Mouse (Mus musculus) forelimb bud, embryonic 11.5 days (tissue): ENCODE data around the gene Ctla4.

Experiments used
- DNase-seq: peaks from one replicate; pipeline ENCODE4 v3.0.0-alpha.2; 2012; ENCODE audit warnings: low read depth, low spot score

Ctla4 gene

DNA sequence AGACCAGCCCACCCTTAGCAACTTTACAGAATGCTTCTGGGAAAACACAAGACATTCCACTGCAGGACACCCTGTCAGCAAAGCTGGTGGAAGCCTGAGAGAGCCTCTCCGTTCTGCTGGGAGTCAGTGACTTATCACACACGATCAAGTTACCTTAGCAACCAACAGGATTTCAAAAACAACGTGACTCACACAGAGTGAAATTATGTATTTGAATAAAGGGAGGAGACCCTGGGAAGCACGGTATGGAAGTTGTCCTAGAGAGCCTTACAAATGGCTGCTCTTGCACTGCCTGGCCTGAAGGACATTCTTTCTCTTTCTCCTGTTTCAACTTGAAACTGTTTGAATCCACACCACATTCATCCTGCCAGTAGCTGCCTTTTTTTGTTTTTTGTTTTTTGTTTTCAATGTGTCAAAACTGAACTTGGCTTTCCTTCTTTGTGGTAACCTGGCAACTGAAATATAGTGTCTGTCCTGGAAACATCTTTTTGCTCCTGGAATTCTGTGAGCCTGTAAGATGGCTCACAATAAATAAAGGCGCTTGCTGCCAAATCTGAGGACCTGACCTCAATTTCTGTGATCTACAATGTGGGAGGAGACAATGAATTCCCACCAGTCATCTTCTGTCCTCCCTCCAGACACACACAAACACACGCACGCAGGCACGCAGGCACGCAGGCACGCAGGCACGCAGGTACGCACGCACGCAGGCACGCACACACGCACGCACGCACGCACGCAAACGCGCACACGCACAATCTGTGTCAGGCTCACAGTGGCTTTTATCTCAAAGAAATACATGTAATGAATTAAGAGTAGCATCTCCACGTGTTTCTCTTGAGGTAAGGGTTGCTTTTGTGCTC lies 33.9 kb downstream of the Ctla4 start:
- DNase-seq, result no peak

DNA sequence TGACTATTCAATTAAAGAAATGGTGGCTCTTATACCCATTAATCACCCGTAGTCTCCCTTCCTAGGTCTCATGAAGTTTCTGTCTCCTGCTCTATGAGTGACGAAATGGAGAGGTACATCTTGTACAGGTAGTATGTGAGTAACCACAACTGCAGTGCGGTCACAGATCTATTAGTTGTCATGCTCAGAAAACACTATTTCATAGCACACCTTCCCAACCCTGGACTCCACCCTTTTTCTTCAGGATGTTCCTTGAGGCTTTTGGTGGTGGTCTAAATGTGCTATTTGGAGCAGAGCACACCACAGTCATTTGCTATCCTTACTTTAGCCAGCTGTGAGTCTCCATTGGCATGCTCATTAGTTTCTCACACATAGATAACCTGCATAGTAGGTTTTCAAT lies 42.2 kb downstream of the Ctla4 start:
- no peak for DNase-seq

DNA sequence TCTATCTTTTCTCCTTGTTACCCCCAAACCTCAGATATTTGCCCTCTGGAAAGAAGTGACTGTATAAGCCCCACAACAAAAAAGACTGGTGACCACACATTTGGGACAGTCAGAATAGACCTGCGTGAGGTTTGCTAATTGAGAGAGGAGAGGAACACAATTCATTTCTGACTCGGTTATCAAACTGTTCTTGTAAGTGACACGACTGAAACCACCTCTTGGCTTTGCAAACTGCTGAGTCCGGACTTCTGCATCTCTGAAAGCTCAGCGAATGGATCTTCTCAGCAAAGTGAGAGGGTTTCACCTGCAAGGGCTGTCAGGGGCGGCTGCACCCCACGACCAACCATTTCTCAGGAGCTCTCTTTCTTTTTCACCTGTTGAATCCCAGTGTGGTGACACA lies 43.6 kb downstream of the Ctla4 start:
- DNase-seq, result no peak

DNA sequence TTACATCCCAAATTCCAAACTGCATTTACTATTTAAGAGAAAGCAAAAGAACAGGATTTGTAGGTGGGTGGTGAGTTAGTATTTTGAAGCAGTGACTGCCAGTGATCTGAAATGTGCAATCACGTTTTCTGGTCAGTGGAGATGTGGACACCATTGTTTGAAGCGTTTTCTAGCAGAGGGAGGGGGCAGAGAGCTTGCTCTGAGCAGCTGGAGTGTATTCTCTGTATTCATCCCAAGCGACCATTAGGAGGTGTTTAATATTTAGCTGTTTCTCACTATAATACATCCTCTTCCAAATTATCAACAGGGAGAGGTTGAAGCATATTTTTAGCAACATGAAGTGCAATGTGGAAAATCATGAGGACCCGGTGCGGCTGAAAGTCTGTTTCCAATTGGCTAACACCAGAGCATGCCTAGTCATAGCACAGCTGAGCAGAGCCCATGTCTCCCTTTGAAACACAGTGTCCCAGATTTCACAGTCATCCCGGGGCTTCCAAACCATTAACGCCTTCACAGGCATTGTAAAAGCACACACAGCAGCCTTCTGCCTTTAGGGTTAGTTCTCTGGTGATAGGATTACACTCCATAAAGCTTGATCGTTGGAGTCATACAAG lies 49.3 kb downstream of the Ctla4 start:
- DNase-seq, result no peak

DNA sequence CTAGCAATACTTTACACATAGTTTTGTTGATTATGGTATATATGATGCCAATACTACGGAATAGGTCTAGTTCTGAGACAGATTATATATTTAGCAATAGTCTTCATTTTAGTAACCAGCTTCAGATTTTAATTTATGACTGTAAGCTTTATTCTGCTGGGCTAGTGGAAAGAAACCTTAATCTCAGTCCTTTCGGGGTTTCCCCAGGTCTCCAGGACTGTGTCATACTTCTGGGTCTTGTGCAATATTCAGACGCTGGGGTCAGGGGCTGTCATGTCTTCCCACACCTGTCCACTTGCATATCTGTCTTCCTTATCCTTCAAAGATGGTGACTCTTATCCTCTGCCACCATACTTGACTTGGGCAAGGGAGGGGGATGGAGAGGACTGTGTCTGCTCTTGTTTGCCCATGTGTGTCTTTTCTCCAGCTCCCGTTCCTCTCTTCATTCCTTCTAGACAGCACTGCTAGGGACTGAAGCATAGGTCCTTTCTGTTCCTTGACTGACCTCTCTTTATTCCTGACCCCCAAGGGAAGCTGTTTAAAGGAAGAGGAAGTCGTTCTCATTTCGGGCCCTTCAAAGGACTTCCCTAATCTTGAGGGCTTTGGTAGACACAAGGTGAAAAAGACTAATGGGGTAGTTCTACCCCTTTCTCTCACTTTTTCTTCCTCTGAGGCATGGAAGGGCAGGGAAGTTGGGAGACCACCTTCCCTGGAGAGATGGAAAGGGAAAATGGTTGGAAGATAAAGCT lies 50.3 kb downstream of the Ctla4 start:
- DNase-seq, result no peak

DNA sequence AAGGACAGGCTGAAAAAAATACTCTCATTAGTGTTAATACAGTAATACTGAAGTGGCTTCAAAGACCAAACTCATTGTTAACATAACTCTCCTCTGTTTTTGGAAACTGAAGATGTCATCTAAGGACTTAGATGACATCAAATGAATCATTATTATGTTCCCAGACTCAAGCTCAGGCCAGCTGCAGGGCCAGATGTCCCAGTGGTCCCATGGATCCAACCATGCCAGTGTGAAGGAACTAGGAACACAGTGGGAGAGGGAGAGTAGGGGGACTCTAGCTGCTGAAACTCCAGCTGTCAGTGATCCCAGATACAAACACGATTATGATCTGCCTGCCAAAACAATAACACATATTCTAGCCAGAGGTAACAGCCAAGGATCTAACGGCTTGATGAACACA lies 51.5 kb downstream of the Ctla4 start:
- no peak for DNase-seq

DNA sequence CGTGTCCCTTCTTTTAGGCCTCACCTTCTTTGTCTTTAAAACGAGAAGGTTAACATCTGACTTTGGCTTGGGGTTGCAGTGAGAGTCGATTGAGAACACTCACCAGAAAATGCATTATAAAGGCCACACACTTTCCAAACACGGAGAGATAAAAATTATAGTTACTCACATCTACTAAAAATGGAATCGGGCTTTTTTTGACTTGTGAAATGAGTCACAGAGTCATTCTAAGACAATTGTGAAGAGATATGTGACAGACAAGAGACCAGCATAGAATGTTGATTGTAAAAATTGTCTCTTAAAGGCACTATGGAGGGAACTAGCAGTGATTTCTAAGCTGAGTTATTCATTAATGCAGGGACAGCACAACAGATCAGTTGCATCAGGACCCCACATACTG lies 52.2 kb downstream of the Ctla4 start:
- DNase-seq, result no peak

DNA sequence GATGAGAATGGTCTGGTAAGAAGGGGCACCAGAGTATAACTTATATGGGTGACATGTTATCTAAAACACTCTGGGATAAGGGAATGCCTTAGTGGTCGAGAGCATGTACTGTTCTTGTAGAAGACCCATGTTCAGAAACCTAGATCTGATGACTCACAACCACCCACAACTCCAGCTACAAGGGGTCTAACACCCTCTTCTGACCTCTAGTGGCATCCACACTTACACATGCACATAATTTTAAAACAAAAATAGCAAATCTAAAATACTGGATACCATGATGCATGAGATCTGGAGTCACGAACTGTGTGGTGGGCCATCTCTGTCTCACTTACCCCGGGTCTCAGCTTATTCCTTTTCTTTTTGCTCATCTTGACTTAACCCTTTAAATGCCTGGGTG lies 53.2 kb downstream of the Ctla4 start:
- DNase-seq, result no peak

DNA sequence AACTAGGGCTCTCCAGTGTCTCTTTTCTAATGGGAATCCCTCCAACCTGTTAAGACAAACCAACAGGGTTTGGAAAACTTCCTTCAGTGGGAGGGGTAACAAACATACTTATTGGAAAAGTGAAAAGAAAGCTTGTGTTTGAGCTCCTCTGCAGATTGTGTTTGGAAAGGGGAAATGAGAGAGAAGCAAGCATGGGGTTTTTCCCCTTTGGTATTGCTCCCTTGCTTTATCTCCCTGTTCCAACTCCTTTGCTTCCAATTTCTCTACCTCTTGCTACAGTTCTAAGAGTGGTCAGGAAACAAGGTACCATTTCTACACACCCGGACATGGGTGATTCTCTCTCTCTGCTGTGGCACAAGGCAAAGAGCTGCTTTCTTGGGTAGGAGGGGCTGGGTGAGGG lies 53.8 kb downstream of the Ctla4 start:
- no peak for DNase-seq

DNA sequence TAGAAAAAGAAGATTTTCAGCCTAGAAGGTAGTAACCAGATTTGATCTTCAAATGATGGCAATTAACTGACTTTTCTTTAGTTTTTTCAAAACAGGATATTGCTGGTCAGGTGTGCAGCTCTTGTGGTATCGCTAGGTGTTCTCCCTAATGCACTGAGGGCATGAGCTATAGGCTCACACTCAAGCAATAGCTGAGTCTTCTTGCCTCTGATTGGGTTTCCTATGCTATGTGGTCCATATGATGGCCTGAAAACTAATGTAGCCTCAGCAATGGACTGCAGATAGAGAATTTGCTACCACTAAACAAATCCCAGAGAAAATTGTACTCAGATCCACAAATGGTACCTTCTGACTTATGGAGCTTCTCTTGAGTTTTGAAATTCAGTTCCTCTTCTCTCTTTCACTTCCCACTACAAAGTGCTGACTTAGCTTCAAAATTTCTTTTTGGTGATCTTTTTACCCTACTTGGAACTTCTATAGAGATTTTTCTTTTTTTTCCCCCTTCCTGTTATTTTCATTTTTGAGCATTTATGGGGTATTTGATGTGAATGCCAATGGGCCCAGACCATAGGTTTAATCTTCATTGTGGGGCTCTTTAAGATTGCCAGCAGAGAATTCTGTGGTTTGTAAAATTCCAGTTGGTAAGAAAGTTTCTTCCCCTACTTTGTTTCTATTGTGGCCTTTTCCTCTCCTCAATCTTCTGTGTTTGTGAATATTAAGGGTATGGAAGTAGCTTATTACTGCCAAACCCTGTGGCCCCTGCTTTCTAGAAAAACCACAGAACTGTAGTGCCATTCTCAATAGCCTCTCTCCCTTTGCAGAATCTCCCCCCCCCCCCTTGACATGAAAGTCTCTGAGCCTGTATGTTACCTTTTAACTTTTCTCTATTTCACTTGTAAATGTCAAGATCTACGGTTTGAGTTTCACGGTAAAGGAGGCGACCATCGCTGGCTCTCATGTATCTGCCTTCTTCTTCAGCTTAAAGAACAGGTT lies 54.6 kb downstream of the Ctla4 start:
- no peak for DNase-seq

DNA sequence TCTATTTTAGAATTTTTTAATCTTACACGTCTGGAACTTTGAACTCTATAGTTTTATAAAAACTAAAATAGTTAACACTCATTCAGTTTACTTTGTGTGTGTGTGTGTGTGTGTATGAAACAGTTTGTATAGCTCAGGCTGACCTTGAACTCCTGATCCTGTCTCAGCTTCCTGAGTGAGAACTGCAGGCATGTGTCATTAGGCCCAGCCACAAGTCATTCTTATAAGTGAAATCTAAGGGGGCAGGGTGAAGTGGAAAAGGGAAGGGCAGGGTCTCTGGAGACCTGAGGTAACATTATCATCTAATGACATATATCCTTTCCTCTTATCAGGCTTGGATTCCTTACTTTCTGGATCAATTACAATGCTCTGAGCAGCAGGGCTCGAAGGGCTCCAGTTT lies 56.1 kb downstream of the Ctla4 start:
- DNase-seq, result no peak

DNA sequence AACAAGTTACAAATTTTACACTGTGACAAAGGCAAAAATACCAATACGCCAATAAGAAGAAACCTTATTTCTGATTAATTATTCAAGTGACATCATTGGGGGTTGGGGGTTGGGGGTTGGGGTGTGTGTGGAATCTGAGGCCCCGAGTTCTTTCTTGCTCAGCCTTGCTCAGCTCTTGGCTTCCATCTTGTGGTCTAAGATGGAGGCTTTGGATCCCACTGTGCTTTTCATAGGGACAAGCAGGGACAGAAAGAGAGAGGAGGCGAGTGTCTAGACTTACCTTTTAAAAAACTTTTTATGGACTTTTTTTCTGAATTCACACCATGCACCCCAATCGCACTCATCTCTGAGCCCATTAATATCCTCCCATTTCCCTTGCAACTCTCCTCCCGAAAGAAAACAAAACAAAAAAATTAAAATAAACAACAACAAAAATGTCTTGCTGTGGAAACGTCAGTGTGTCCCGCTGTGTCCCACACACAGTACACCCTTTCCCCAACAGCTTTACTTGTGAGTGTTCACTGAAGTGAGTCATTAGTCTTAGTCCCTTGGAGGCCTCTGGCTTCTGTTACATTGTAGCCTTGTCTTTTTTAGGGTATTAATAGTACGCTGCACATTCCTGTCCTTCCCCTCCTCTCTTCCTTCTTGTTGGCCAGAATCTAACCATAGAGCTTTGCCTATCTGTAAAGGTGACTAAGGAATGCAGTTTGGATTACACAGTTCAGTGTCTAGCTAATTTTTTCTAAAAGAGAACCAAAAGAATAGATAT lies 59.0 kb downstream of the Ctla4 start:
- no peak for DNase-seq

DNA sequence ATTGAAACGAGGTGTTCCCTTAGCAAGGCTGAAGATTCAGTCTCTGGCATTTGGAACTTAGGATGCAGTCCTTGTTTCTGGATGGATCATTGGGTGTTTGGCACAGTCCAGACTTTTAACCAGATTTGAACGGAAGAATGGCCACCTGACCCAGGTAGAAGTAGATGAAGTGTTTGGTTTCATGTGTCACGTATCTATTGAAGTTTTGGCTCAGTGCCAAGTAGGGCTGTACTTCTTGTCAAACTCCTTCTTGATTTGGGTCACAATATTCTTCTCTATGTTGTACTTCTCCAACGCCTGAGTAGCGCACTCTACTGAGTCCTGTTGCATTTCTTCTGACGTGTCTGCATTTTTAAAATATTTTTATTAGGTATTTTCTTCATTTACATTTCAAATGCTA lies 61.3 kb downstream of the Ctla4 start:
- DNase-seq, result no peak

DNA sequence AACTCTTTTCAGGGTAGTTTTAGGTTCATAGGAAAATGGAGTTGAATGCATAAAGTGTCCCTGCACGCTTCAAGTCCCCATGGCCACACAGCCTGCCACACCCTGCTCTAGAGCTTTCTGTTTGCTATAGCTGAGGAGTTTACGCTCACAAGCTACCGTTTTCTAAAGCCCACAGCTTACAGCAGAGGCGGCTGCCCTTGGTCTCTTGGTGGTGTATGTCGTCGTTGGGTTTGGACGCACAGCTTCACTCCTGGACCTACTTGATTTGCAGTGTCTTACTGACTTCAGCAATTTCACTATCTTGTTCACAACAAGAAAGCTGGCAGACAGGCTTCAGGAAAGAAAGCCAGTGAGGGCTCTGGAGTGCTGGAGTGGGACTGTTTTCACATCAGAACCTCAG lies 66.2 kb downstream of the Ctla4 start:
- DNase-seq, result no peak

DNA sequence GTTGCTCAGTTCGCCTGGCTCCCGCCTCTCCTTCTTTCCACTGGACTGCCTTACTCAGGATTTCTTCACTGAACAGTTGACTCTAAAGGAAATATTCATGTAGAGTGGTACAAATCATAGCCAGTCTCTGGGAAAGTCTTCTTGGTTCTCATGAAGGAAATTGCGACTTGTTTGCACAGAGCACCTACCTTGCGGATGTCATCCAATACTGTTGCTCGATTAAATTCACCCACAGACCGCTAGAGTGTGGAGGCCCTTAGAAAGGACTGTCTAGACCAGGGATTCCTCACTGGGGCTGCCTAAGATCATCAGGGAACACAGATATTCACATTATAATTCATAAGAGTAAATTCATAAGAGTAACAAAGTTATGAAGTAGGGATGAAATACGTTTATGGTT lies 66.9 kb downstream of the Ctla4 start:
- DNase-seq, result no peak

DNA sequence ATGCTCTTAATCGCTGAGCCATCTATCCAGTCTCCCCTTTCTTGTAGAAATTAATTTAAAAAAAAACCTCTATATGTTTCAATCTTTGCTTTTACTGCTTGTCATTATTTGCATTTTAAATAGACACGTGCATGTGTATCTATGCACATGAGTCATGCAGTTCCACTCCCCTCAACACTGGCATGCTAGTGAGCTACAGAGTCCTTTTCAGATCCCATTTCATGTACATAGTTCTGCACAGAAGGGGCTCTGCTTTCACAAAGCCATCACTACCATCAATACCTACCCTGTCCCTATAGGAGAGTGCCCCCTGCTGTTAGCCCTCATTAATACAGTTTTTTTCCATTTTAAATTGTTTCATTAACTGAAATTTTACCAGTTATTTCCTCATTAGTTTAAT lies 68.0 kb downstream of the Ctla4 start:
- DNase-seq, result peak; percentile 20

DNA sequence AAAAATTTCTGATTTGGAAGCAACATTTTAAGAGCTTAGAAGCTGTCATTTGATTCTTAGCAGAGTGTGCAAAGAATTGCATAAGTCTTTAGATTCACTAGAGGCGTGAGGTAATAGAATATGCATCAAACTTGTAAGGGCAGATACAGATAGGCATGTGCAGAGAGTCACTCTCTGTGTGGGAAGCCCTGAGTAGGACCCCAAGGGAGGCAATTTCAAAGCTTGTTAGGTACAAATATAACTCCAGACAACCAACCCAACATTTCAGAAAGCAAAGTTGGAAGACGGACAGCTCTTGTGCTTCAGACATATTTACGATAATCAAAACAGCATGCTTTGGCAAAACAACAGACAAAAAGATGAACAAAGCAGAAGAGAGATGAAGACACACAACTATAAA lies 68.4 kb downstream of the Ctla4 start:
- no peak for DNase-seq

DNA sequence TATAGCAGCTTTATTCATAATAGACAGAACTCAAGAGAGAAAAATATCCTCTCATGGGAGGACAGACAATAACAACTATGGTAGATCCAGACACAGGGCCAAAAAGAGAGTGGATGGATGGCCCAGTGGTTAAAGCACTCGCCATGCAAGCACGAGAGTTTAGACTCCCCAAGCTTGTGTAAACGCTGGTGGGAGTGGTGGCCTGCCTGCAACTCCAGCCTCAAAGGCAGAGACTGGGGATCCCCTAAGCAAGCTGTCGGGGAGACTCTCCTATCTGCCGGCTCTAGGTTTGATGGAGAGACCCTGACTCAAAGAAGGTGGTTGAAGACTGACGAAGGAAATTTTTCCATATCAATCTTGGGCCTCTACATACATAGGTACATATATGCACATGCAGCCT lies 69.4 kb downstream of the Ctla4 start:
- no peak for DNase-seq

DNA sequence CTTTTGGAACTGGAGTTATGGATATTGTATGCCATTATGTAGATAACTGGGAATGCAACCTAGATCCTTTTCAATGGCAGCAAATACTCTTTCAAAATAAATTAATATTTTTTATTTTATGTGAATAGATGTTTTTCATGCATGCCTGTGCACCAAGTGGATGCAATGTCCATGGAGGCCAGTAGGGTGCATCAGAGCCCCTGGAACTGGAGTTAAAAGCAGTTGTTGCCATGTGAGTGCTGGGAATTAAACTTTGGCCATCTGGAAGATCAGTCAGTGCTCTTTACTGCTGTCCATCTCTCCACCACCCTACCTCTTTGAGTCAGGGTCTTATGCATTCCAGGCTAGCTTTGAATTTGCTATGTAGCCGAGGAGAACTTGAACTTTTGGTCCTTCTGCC lies 71.5 kb downstream of the Ctla4 start:
- no peak for DNase-seq

DNA sequence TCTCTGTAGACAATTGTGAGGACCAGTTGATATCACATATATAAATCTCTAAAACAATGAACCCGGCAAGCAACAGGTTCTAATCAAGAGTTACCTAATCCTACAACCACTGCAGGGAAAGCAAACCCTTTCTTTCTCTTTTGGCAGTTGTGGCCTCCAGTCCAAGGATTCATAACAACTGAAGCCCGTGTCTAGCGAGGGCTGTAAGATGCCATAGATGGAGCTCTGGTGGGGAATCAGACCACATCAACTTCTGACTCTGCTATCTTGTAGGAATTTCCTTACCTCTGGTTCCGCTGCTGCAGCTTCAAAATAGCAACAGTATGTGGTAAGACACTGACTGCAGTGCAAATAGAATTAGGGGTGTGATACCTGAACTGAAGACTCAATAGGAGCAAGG lies 72.4 kb downstream of the Ctla4 start:
- no peak for DNase-seq

DNA sequence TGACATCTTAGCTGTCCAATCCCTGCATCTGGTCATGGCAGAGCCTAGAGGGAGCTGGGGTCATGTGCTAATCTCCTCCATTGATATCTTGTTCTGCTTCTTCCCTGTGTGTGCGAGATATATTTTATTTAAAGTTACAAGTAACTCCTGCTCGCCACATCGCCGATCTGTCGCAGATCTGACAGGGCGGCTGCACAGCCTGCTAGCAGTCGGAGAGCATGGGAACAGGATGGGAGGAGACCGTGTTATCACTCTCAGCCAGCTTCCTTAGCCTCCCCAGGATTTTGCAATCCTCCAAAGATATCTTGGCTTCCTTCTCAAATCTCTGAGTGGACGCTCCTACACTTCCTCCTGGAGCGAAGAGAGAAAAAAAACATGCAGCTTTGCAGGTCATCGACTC lies 73.7 kb downstream of the Ctla4 start:
- DNase-seq, result no peak
